Mouse (Mus musculus) heart, postnatal 10 days (tissue): ENCODE data around the gene Platr17. TPM values are rescaled to one million over a fixed set of nuclear protein-coding genes. Genes with fewer than 3 reads are reported as not detected.

Experiments
- DNase-seq, 2 experiments: peaks; one replicate each; pipeline ENCODE4 v3.0.0; 2021
- intact Hi-C: fragments of 180-260 bp; cut with DNase I; formaldehyde crosslinking; loops from one replicate; pipeline ENCODE4 v1.15.1; 2025
- total RNA-seq, 2 experiments: library from RNA; stranded (reverse); gene quantifications; 2 replicates each; pipeline ENCODE4 v1.2.3; 2021

Platr17 gene
- total RNA-seq, 2 experiments from 2014 or later, result not detected

GRCm38 (mm10) chr17:33918293-33919203 is 13.6 kb downstream of the Platr17 start:
- DNase-seq, result peak in 1 of 2 experiments; percentile 39
- intact Hi-C loops, result no loop called here

GRCm38 (mm10) chr17:33919351-33920281 is 14.7 kb downstream of the Platr17 start:
- DNase-seq, result peak; percentile 87 to 90
- intact Hi-C loops, result no loop called here

GRCm38 (mm10) chr17:33920282-33921097 is 15.6 kb downstream of the Platr17 start:
- peak; percentile 90 to 92 for DNase-seq
- intact Hi-C loops, result no loop called here

DNA sequence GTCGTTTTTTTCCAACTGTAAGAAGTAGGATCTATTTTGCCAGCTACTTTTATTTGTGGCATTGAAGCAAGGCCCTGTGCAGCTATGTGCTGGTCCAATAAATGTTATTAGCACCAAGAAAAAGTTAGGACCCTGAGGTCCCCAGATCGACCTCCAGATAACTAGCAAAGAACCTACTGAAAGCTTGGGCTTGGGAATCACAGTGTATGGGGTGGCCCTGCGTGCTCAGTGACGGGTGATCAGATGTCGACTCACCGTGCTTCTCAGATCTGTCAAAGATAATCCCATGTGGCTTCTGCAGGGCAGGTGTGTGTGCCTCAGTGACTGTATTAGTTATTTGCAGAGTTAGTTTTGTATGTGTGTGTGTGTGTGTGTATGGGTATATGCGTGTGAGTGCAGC is 16.4 kb downstream of the Platr17 start:
- intact Hi-C loops, result no loop called here
- DNase-seq, result no peak

DNA sequence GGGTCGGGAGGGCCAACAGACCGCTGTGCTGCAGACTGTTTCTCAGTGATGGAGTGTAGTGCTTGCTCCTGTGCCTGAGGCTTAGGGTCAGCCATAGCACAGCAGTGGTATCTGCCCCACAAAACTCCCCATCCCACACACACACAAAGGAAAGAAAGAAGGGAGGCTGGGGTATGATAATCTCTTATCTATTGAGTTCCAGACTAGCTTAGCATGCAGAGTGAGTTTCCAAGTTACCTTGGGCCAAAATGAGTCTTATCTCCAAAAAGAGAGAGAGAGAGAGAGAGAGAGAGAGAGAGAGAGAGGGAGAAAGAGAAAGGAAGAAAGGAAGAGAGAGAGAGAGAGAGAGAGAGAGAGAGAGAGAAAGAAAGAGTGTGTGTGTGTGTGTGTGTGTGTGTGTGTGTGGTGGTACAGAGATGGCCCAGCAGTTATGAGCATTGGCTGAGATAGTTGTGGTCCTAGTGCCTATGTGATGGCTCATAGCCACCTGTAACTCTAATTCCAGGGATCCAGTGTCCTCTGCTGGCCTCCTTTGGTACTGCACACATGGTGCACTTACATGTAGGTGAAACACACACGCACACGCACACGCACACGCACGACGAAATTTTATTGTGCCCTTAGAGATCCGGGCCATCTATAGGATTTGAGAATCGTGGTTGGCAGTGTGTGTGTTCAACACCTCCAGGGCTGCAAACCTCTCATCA is 19.8 kb downstream of the Platr17 start:
- DNase-seq, result peak in 1 of 2 experiments; percentile 56
- intact Hi-C loops, result no loop called here

GRCm38 (mm10) chr17:33925406-33926116 is 20.6 kb downstream of the Platr17 start:
- intact Hi-C loops, result no loop called here
- no peak for DNase-seq

- intact Hi-C loops, result no loop called here
- no peak for DNase-seq
Measured at GRCm38 (mm10) chr17:33926207-33926932, 21.4 kb downstream of the Platr17 start.

- no peak for DNase-seq
- intact Hi-C loops, result no loop called here
Measured at GRCm38 (mm10) chr17:33928251-33928947, 23.5 kb downstream of the Platr17 start.

DNA sequence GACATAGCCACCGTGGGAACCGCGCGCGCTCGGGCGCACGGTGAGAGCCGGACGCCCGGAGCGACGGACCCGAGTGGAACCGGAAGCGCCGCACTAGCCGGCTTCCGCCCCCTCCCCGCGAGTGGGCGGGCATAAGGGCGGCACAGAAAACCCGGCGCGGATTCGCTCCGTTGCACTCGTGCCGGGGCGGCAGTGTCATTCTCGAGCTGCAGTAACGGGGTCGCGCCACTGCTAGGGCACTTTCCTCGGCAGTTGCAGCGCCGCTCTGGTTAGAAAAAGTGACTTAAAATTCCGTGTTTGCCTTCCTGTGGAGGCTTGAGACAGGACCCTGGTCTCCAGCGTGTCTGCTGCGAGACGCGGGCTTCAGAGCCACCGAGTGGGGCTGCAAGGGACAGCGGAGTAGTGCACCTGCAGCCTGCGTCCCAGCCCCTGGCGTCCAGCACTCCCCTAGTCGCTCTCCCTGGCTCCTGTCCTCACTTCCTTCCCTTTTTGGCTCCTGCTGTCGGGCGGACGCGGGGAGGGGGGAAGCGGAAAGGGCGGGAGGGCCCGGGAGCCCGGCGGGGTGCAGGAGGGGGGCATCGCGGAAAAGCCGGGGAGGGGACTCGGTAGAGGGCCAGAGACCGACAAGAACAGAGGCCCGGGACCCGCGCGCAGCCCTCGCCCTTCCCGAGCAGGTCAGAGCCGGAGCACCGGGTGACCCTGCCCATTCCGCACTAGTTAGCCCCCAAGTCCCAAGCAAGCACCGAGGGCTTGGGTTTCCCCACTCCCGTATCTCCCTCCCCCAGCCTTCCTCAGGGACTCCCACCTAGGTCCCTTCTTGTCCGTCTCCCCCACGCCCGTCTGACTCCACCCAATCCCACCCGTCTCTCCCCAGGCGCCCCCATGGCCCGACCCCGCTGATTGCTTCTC is 24.7 kb downstream of the Platr17 start, which contains the start of gene Rgl2:
TSS of gene Rgl2 (plus strand) at position 173 of the 909 bp plus-strand sequence.
- DNase-seq, result peak; percentile 94 to 96
- intact Hi-C loops, result no loop called here

DNA sequence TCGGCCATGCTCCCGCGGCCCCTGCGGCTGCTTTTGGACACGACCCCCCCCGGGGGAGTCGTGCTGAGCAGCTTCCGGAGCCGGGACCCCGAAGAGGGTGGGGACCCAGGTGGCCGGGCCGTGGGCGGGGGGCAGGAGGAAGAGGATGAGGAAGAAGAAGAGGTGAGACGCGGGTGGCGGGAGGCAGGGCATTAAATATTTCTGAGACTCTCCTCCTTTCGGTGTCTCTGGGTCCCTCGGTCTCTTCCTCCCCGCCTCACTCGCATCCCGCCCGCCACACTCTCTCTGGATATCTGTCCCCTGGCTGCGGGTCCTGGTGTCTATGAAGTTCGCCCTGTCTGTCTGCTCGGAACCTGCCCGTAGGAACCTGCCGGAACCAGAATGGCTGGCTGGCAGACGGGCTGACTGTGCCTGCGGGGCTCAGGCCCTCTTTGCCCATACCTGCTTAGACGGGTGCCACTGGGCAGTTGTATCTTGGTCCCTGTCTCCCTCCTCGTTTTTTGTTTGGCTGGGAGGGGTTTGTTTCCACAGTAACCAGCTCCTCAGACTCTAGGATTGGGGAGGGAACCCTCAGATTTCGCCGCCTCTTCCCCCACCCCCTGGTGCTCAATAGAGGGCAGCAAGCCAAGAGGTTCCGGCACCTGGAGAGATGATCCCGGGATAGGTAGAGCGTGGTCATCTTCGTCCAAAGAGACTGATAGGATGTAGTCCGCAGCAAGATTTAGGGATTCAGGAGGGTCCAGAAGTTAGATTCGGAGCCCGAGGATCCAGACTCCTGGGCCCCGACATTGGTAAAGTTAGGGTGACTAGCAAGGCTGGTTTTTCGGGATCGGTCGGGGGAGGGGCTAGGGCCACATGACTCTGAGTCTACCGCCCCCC is 25.6 kb downstream of the Platr17 start:
- DNase-seq, result peak; percentile 52 to 61
- intact Hi-C loops, result no loop called here

DNA sequence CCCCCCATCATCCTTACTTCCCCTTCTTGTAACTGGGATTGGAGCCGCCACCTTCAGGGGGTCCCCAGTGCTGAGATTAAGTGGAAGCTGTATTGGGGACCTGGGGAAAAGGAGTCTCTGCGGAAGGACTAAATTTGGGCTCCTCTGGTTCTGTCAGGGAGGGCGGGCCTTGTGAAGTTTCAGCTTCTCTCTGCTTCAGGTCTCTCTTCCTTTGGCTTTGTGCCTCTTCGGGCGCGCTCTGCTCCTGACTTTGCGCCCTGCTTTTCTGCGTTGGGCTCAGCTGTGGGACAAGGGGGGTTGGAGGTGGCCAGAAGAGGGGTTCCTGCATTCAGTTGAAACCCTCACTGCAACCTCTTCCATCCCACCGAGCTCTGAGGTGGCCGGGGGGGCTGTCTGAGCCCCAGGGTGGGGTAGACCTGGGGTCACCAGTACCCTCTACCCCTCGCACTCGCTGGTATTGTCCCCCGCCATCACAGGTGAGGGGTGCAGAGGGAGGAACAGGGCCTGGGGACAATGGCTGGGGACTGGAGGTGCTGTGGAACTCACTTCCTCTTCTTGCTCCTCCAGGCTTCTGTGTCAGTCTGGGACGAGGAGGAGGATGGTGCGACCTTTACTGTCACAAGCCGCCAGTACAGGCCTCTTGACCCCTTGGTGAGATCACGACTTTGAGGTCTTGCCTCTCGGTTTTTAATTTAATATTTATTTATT is 26.4 kb downstream of the Platr17 start:
- intact Hi-C loops, result no loop called here
- no peak for DNase-seq

DNA sequence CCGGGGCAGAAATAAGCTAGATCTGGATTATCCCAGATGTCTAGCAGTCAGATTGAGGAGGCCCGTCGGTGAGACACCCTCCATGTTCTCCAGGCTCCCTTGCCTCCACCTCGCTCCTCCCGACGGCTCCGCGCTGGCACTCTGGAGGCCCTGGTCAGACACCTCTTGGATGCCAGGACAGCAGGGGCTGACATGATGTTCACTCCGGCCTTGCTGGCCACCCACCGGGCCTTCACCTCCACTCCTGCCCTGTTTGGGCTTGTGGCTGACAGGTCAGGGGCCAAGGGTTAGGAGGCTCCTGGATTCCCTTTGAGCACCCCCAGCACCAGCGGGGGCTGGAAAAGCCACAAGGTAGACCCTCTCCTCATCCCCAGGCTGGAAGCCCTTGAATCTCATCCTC is 27.0 kb downstream of the Platr17 start:
- no peak for DNase-seq
- intact Hi-C loops, result no loop called here

GRCm38 (mm10) chr17:33932448-33932847 is 27.5 kb downstream of the Platr17 start:
- intact Hi-C loops, result no loop called here
- DNase-seq, result no peak

DNA sequence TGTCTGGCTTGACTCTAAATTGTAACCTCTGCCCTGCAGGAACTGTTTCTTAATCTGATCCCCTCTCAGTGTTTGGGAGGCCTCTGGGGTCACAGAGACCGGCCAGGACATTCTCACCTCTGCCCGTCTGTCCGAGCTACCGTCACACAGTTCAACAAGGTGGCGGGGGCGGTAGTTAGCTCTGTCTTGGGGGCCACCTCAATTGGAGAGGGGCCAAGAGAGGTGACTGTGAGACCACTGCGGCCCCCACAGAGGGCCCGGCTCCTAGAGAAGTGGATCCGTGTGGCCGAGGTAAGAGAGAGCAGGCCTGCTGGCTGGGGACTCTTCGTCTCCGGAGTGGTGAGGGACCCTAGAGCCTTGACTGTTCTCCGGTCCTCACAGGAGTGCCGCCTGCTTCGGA is 28.0 kb downstream of the Platr17 start:
- intact Hi-C loops, result no loop called here
- no peak for DNase-seq

GRCm38 (mm10) chr17:33935422-33936055 is 30.6 kb downstream of the Platr17 start:
- DNase-seq, result no peak
- intact Hi-C loops, result no loop called here
